16 mouse cellular contexts compared by ENCODE assay signal in genomic region chr10:26920383-26920979, GRCm38 (mm10).
A peak's percentile ranks its signal among the peaks of the same experiment; 100 is the strongest.
DNase-seq lines count a peak whose midpoint lies in the region; ATAC-seq and TF ChIP-seq lines count a peak whose summit lies in the region.
"Had no signal": no experiment of that assay in that cellular context is flagged by ENCODE, and none has a peak within 500 bp of the region (broad histone marks: within the 10 kb centered on the region; RNA-seq: fewer than 3 reads in every experiment).

No protein-coding gene starts in this region.

- no peaks in the 10 kb centered on the region for H3K36me3 ChIP-seq in kidney, embryonic 14.5 days (ENCODE audit: control insufficient read depth, insufficient read depth, low read length)
- H3K36me3 ChIP-seq in kidney, embryonic 15.5 days = peaks cover 3% of the 10 kb centered on the region; the same call in 1 of the 2 replicates
- no peaks in the 10 kb centered on the region for H3K36me3 ChIP-seq in liver, embryonic 11.5 days (ENCODE audit: control insufficient read depth, insufficient read depth, low read length)
- H3K36me3 ChIP-seq in stomach, postnatal 0 days (ENCODE audit: control insufficient read depth, insufficient read depth, low read length) = no peaks in the 10 kb centered on the region
- H3K36me3 ChIP-seq in limb, embryonic 10.5 days = no peaks in the 10 kb centered on the region
- H3K36me3 ChIP-seq: embryonic facial prominence, embryonic 12.5 days; heart, embryonic 10.5 days had no signal

- no peak overlapping the region for H3K9ac ChIP-seq in kidney, embryonic 14.5 days (ENCODE audit: low read depth, low read length)
- H3K9ac ChIP-seq in kidney, embryonic 15.5 days = no peak overlapping the region
- H3K9ac ChIP-seq in liver, embryonic 11.5 days (ENCODE audit: low read depth, low read length) = no peak overlapping the region
- H3K9ac ChIP-seq in stomach, postnatal 0 days (ENCODE audit: low read length) = no peak overlapping the region
- H3K9ac ChIP-seq: embryonic facial prominence, embryonic 12.5 days had no signal

- H3K27me3 ChIP-seq in kidney, embryonic 14.5 days (ENCODE audit: control insufficient read depth, insufficient read depth, low read length) = no peaks in the 10 kb centered on the region
- no peaks in the 10 kb centered on the region for H3K27me3 ChIP-seq in kidney, embryonic 15.5 days
- no peaks in the 10 kb centered on the region for H3K27me3 ChIP-seq in liver, embryonic 11.5 days (replicated peaks; ENCODE audit: control insufficient read depth, insufficient read depth, low read length)
- no peaks in the 10 kb centered on the region for H3K27me3 ChIP-seq in stomach, postnatal 0 days (ENCODE audit: control insufficient read depth, insufficient read depth, low read length)
- no peaks in the 10 kb centered on the region for H3K27me3 ChIP-seq in limb, embryonic 10.5 days (ENCODE audit: low read depth, poor library complexity, severe bottlenecking)
- H3K27me3 ChIP-seq: embryonic facial prominence, embryonic 12.5 days; megakaryocyte, embryonic 14.5 days; Patski had no signal

- no peak for TF ChIP-seq CTCF in stomach, postnatal 0 days (IDR thresholded peaks at IDR 0.05; ENCODE audit: low read depth)

- H3K4me2 ChIP-seq in kidney, embryonic 14.5 days (replicated peaks; ENCODE audit: low read depth, low read length) = no peak overlapping the region
- no peak overlapping the region for H3K4me2 ChIP-seq in kidney, embryonic 15.5 days
- H3K4me2 ChIP-seq in liver, embryonic 11.5 days = no peak overlapping the region
- no peak overlapping the region for H3K4me2 ChIP-seq in stomach, postnatal 0 days (replicated peaks; ENCODE audit: low read depth)
- H3K4me2 ChIP-seq: embryonic facial prominence, embryonic 12.5 days had no signal

- DNase-seq in kidney, adult 11 months = peak; percentile 78
- DNase-seq in liver, embryonic 11.5 days (ENCODE audit: low spot score) = no peak
- peak; percentile 31 for DNase-seq in stomach, postnatal 0 days (ENCODE audit: low spot score)
- DNase-seq in cerebellum, adult 9-11 months = no peak
- DNase-seq in gastrocnemius, postnatal 25 days = no peak
- no peak for DNase-seq in limb, embryonic 10.5 days (ENCODE audit: low spot score)
- DNase-seq: cerebellum, postnatal 10 days; gastrocnemius, adult 2 months; left cerebral cortex, postnatal 4 days; thymus, postnatal 4 days had no signal

- 64% methylated on average over 8 of the region's 8 CpGs for WGBS in kidney, embryonic 14.5 days
- WGBS in kidney, embryonic 15.5 days = 58% methylated on average over 8 of the region's 8 CpGs
- WGBS in liver, embryonic 11.5 days = 75% methylated on average over 8 of the region's 8 CpGs
- WGBS in stomach, postnatal 0 days = 50% methylated on average over 8 of the region's 8 CpGs
- WGBS in limb, embryonic 10.5 days = 77% methylated on average over 8 of the region's 8 CpGs

- H3K27ac ChIP-seq in kidney, embryonic 14.5 days (ENCODE audit: low read depth, low read length) = no peak overlapping the region
- H3K27ac ChIP-seq in kidney, embryonic 15.5 days = no peak overlapping the region
- H3K27ac ChIP-seq in liver, embryonic 11.5 days (ENCODE audit: low read depth, low read length) = peak overlapping the region; percentile 38; the same call in 1 of the 2 replicates
- H3K27ac ChIP-seq in stomach, postnatal 0 days (replicated peaks) = peak overlapping the region; percentile 45; the same call in 1 of the 2 replicates
- no peak overlapping the region for H3K27ac ChIP-seq in limb, embryonic 10.5 days
- H3K27ac ChIP-seq: embryonic facial prominence, embryonic 12.5 days; gastrocnemius, adult 2 months; heart, embryonic 10.5 days had no signal

- ATAC-seq in kidney, embryonic 14.5 days (ENCODE audit: low FRiP score, low TSS enrichment) = no peak
- ATAC-seq in kidney, embryonic 15.5 days (replicated peaks; ENCODE audit: low FRiP score) = peak; percentile 79
- peak; percentile 73 for ATAC-seq in liver, embryonic 11.5 days (replicated peaks; ENCODE audit: low FRiP score)
- ATAC-seq in stomach, postnatal 0 days (ENCODE audit: low FRiP score, low TSS enrichment) = peak; percentile 87

- H3K4me3 ChIP-seq in kidney, embryonic 14.5 days (ENCODE audit: low read length) = no peak overlapping the region
- H3K4me3 ChIP-seq in kidney, embryonic 15.5 days (replicated peaks) = no peak overlapping the region
- no peak overlapping the region for H3K4me3 ChIP-seq in liver, embryonic 11.5 days (ENCODE audit: low read depth, low read length)
- no peak overlapping the region for H3K4me3 ChIP-seq in stomach, postnatal 0 days (ENCODE audit: low read depth, low read length)
- no peak overlapping the region for H3K4me3 ChIP-seq in limb, embryonic 10.5 days
- H3K4me3 ChIP-seq: embryonic facial prominence, embryonic 12.5 days; gastrocnemius, adult 2 months; heart, embryonic 10.5 days; megakaryocyte, embryonic 14.5 days had no signal

- no peaks in the 10 kb centered on the region for H3K4me1 ChIP-seq in kidney, embryonic 14.5 days (ENCODE audit: control insufficient read depth, insufficient read depth, low read length)
- no peaks in the 10 kb centered on the region for H3K4me1 ChIP-seq in kidney, embryonic 15.5 days
- no peaks in the 10 kb centered on the region for H3K4me1 ChIP-seq in liver, embryonic 11.5 days (replicated peaks; ENCODE audit: control insufficient read depth, insufficient read depth, low read length)
- no peaks in the 10 kb centered on the region for H3K4me1 ChIP-seq in stomach, postnatal 0 days (replicated peaks; ENCODE audit: control insufficient read depth, insufficient read depth)
- no peaks in the 10 kb centered on the region for H3K4me1 ChIP-seq in limb, embryonic 10.5 days
- H3K4me1 ChIP-seq: embryonic facial prominence, embryonic 12.5 days; heart, embryonic 10.5 days had no signal

- TF ChIP-seq EP300 in stomach, postnatal 0 days (optimal IDR thresholded peaks at IDR 0.05) = no peak

- no peaks in the 10 kb centered on the region for H3K9me3 ChIP-seq in kidney, embryonic 14.5 days (ENCODE audit: control insufficient read depth, low read length)
- H3K9me3 ChIP-seq in kidney, embryonic 15.5 days (replicated peaks) = no peaks in the 10 kb centered on the region
- no peaks in the 10 kb centered on the region for H3K9me3 ChIP-seq in liver, embryonic 11.5 days (ENCODE audit: control insufficient read depth, low read length)
- no peaks in the 10 kb centered on the region for H3K9me3 ChIP-seq in stomach, postnatal 0 days (ENCODE audit: control insufficient read depth, low read length)
- no peaks in the 10 kb centered on the region for H3K9me3 ChIP-seq in limb, embryonic 10.5 days (replicated peaks)
- H3K9me3 ChIP-seq: embryonic facial prominence, embryonic 12.5 days; heart, embryonic 10.5 days; megakaryocyte, embryonic 14.5 days had no signal

Comparison
In these comparisons a context has a peak if more than half of its experiments do, and no peak if none do; other contexts are left out.
1. DNase-seq: peak in kidney, adult 11 months (single experiment) and stomach, postnatal 0 days (single experiment); none in liver, embryonic 11.5 days (single experiment), cerebellum, adult 9-11 months (single experiment), gastrocnemius, postnatal 25 days (single experiment) and limb, embryonic 10.5 days (single experiment).
2. H3K27ac ChIP-seq: peak in liver, embryonic 11.5 days (single experiment) and stomach, postnatal 0 days (single experiment); none in kidney, embryonic 14.5 days (single experiment), kidney, embryonic 15.5 days (single experiment) and limb, embryonic 10.5 days (single experiment).